Mouse (Mus musculus) right cerebral cortex, adult 2 months (tissue): ENCODE measurements around the gene Vapb.

Source experiments
- DNase-seq, 2 experiments: peaks; one replicate each; pipeline ENCODE4 v3.0.0; 2021 to 2022; ENCODE audit warnings: low spot score in 2 of 2

The Vapb gene

GRCm38 (mm10) chr2:173734426-173734825 lies 2.9 kb upstream of the Vapb start:
- no peak for DNase-seq

GRCm38 (mm10) chr2:173738232-173738631 lies 921 bp downstream of the Vapb start:
- no peak for DNase-seq

GRCm38 (mm10) chr2:173739107-173739506 lies 1.8 kb downstream of the Vapb start:
- no peak for DNase-seq

- no peak for DNase-seq
These were observed 4.8 kb downstream of the Vapb start for GRCm38 (mm10) chr2:173742090-173742489.

- no peak for DNase-seq
These were observed 5.4 kb downstream of the Vapb start for GRCm38 (mm10) chr2:173742744-173743143.

GRCm38 (mm10) chr2:173744070-173744815 lies 6.9 kb downstream of the Vapb start:
- DNase-seq, result no peak

GRCm38 (mm10) chr2:173748961-173749659 lies 11.8 kb downstream of the Vapb start:
- no peak for DNase-seq

- DNase-seq, result no peak
These were observed 18.3 kb downstream of the Vapb start for GRCm38 (mm10) chr2:173755433-173756144.

- no peak for DNase-seq
These were observed 20.4 kb downstream of the Vapb start for GRCm38 (mm10) chr2:173757624-173758155.

GRCm38 (mm10) chr2:173760607-173761006 lies 23.3 kb downstream of the Vapb start:
- no peak for DNase-seq

- no peak for DNase-seq
These were observed 27.3 kb downstream of the Vapb start for GRCm38 (mm10) chr2:173764629-173765028.

- no peak for DNase-seq
These were observed 30.8 kb downstream of the Vapb start for GRCm38 (mm10) chr2:173767959-173768595.

GRCm38 (mm10) chr2:173769183-173769582 lies 31.9 kb downstream of the Vapb start:
- no peak for DNase-seq

GRCm38 (mm10) chr2:173770620-173771019 lies 33.3 kb downstream of the Vapb start:
- DNase-seq, result no peak

- no peak for DNase-seq
These were observed 34.4 kb downstream of the Vapb start for GRCm38 (mm10) chr2:173771706-173772105.

GRCm38 (mm10) chr2:173775556-173775955 lies 38.2 kb downstream of the Vapb start:
- DNase-seq, result no peak

- DNase-seq, result no peak
These were observed 38.8 kb downstream of the Vapb start for GRCm38 (mm10) chr2:173776108-173776507.

- no peak for DNase-seq
These were observed 43.6 kb downstream of the Vapb start for GRCm38 (mm10) chr2:173780931-173781330.

GRCm38 (mm10) chr2:173784366-173784765 lies 47.1 kb downstream of the Vapb start:
- no peak for DNase-seq

- no peak for DNase-seq
These were observed 47.6 kb downstream of the Vapb start for GRCm38 (mm10) chr2:173784884-173785283.

- DNase-seq, result no peak
These were observed 52.9 kb downstream of the Vapb start for GRCm38 (mm10) chr2:173789945-173790804.
